Mouse (Mus musculus) intestine, embryonic 16.5 days (tissue): Measurements from ENCODE around the gene Ak5. TPM values are rescaled to one million over a fixed set of nuclear protein-coding genes. Genes with fewer than 3 reads are reported as not detected.

Experiments
- ATAC-seq: fragments of 200-750 bp; cut with Nextera tagmentation; 2 replicates; pipeline ENCODE4 v1.8.0; 2017; ENCODE audit warnings: moderate TSS enrichment, moderate library complexity
- H3K27ac ChIP-seq: fragments of 300-500 bp; sonication (generic); 2 replicates; pipeline ENCODE4 v1.5.1; 2014; ENCODE audit warnings: mild to moderate bottlenecking, low read length
- H3K27me3 ChIP-seq: fragments of 300-500 bp; sonication (generic); replicated peaks from 2 replicates; pipeline ENCODE4 v1.6.1; 2014; ENCODE audit warnings: low read length, control low read depth, mixed read lengths; ENCODE audit not compliant: control insufficient read depth, insufficient read depth
- H3K36me3 ChIP-seq: fragments of 300-500 bp; sonication (generic); 2 replicates; pipeline ENCODE4 v1.6.1; 2014; ENCODE audit warnings: low read length, control low read depth; ENCODE audit not compliant: control insufficient read depth, insufficient read depth
- H3K4me1 ChIP-seq: fragments of 300-500 bp; sonication (generic); 2 replicates; pipeline ENCODE4 v1.6.1; 2014; ENCODE audit warnings: low read length, control low read depth, mixed read lengths; ENCODE audit not compliant: control insufficient read depth, insufficient read depth
- H3K4me2 ChIP-seq: fragments of 300-500 bp; sonication (generic); 2 replicates; pipeline ENCODE4 v1.6.1; 2014; ENCODE audit warnings: low read depth, low read length, control low read depth
- H3K4me3 ChIP-seq: fragments of 300-500 bp; sonication (generic); 2 replicates; pipeline ENCODE4 v1.5.1; 2014; ENCODE audit warnings: mild to moderate bottlenecking, low read length
- H3K9ac ChIP-seq: fragments of 300-500 bp; sonication (generic); 2 replicates; pipeline ENCODE4 v1.6.1; 2014; ENCODE audit warnings: low read depth, low read length
- H3K9me3 ChIP-seq: fragments of 300-500 bp; sonication (generic); 2 replicates; pipeline ENCODE4 v1.6.1; 2016; ENCODE audit warnings: low read length, control low read depth; ENCODE audit not compliant: control insufficient read depth
- WGBS: fragments of 180-500 bp; shearing (Covaris S2); extraction: QIAGEN DNeasy Blood & Tissue Kit; methylation state at CpG from one replicate; pipeline ENCODE4 v1.1.7; 2014; 5-methylcytosine and 5-hydroxymethylcytosine counted together
- polyA plus RNA-seq: library from polyadenylated mRNA; unstranded; fragments of >200 nt; fragmentation: Nextera tagmentation; extraction: Ambion mirVana; gene quantifications from 2 replicates; pipeline ENCODE4 v1.2.1, GENCODE M21; 2015

Ak5 gene
- polyA plus RNA-seq, 1 experiment from 2014 or later, result 0.99 TPM

GRCm38 (mm10) chr3:152658592-152658991 lies 9.6 kb downstream of the Ak5 start:
- Histone ChIP-seq H3K4me3 (no peak overlapping the region), H3K4me2 (no peak overlapping the region), H3K9ac (no peak overlapping the region), H3K27ac (no peak overlapping the region), H3K36me3 (no peaks in the 10 kb centered on the region), H3K27me3 (no peaks in the 10 kb centered on the region), H3K4me1 (no peaks in the 10 kb centered on the region), H3K9me3 (no peaks in the 10 kb centered on the region)
- WGBS, result 87% methylated on average over 2 of the region's 2 CpGs
- ATAC-seq, result no peak

- H3K4me1 ChIP-seq, result no peaks in the 10 kb centered on the region
- WGBS, result 84% methylated on average over 2 of the region's 2 CpGs
- no peak overlapping the region for H3K4me2 ChIP-seq
- no peaks in the 10 kb centered on the region for H3K9me3 ChIP-seq
- no peak for ATAC-seq
- no peaks in the 10 kb centered on the region for H3K27me3 ChIP-seq
- no peak overlapping the region for H3K4me3 ChIP-seq
- no peaks in the 10 kb centered on the region for H3K36me3 ChIP-seq
- H3K9ac ChIP-seq, result no peak overlapping the region
- no peak overlapping the region for H3K27ac ChIP-seq
These were observed 16.2 kb downstream of the Ak5 start for GRCm38 (mm10) chr3:152651991-152652390.

GRCm38 (mm10) chr3:152644610-152645009 lies 23.6 kb downstream of the Ak5 start:
- WGBS, result 85% methylated on average over 5 of the region's 5 CpGs
- H3K4me1 ChIP-seq, result no peaks in the 10 kb centered on the region
- no peaks in the 10 kb centered on the region for H3K9me3 ChIP-seq
- no peak overlapping the region for H3K9ac ChIP-seq
- no peak overlapping the region for H3K4me3 ChIP-seq
- H3K27me3 ChIP-seq, result no peaks in the 10 kb centered on the region
- ATAC-seq, result no peak
- H3K4me2 ChIP-seq, result no peak overlapping the region
- no peaks in the 10 kb centered on the region for H3K36me3 ChIP-seq
- no peak overlapping the region for H3K27ac ChIP-seq

GRCm38 (mm10) chr3:152625061-152625820 lies 42.9 kb downstream of the Ak5 start:
- no peak overlapping the region for H3K4me2 ChIP-seq
- H3K27ac ChIP-seq, result no peak overlapping the region
- no peaks in the 10 kb centered on the region for H3K36me3 ChIP-seq
- H3K9me3 ChIP-seq, result no peaks in the 10 kb centered on the region
- H3K27me3 ChIP-seq, result no peaks in the 10 kb centered on the region
- H3K4me3 ChIP-seq, result no peak overlapping the region
- no peak overlapping the region for H3K9ac ChIP-seq
- H3K4me1 ChIP-seq, result no peaks in the 10 kb centered on the region
- WGBS, result 82% methylated on average over 10 of the region's 10 CpGs
- no peak for ATAC-seq

- H3K4me1 ChIP-seq, result no peaks in the 10 kb centered on the region
- H3K27me3 ChIP-seq, result no peaks in the 10 kb centered on the region
- H3K9me3 ChIP-seq, result no peaks in the 10 kb centered on the region
- peak overlapping the region; percentile 27 for H3K4me2 ChIP-seq
- ATAC-seq, result peak; percentile 65
- H3K36me3 ChIP-seq, result no peaks in the 10 kb centered on the region
- no peak overlapping the region for H3K27ac ChIP-seq
- H3K9ac ChIP-seq, result no peak overlapping the region
- no peak overlapping the region for H3K4me3 ChIP-seq
- 48% methylated on average over 11 of the region's 11 CpGs for WGBS
These were observed 47.6 kb downstream of the Ak5 start for GRCm38 (mm10) chr3:152620534-152620933.

GRCm38 (mm10) chr3:152620058-152620457 lies 48.1 kb downstream of the Ak5 start:
- H3K9ac ChIP-seq, result no peak overlapping the region
- H3K27me3 ChIP-seq, result no peaks in the 10 kb centered on the region
- H3K27ac ChIP-seq, result no peak overlapping the region
- ATAC-seq, result 0 out of 2 replicates have a peak, but pooled peaks have one; percentile 52
- H3K36me3 ChIP-seq, result no peaks in the 10 kb centered on the region
- 76% methylated on average over 11 of the region's 11 CpGs for WGBS
- H3K4me1 ChIP-seq, result no peaks in the 10 kb centered on the region
- no peaks in the 10 kb centered on the region for H3K9me3 ChIP-seq
- H3K4me2 ChIP-seq, result peak overlapping the region; percentile 27
- H3K4me3 ChIP-seq, result no peak overlapping the region

GRCm38 (mm10) chr3:152609076-152609475 lies 59.1 kb downstream of the Ak5 start:
- Histone ChIP-seq H3K4me3 (no peak overlapping the region), H3K4me2 (no peak overlapping the region), H3K4me1 (no peaks in the 10 kb centered on the region), H3K9me3 (no peaks in the 10 kb centered on the region), H3K27me3 (no peaks in the 10 kb centered on the region), H3K27ac (no peak overlapping the region), H3K9ac (no peak overlapping the region), H3K36me3 (no peaks in the 10 kb centered on the region)
- ATAC-seq, result no peak
- WGBS, result 67% methylated on average over 5 of the region's 5 CpGs

GRCm38 (mm10) chr3:152605849-152606248 lies 62.3 kb downstream of the Ak5 start:
- Histone ChIP-seq H3K4me1 (no peaks in the 10 kb centered on the region), H3K27ac (no peak overlapping the region), H3K27me3 (no peaks in the 10 kb centered on the region), H3K9ac (no peak overlapping the region), H3K4me3 (no peak overlapping the region), H3K4me2 (no peak overlapping the region), H3K36me3 (no peaks in the 10 kb centered on the region), H3K9me3 (no peaks in the 10 kb centered on the region)
- ATAC-seq, result no peak
- 52% methylated on average over 11 of the region's 11 CpGs for WGBS

- H3K4me3 ChIP-seq, result no peak overlapping the region
- H3K27ac ChIP-seq, result no peak overlapping the region
- no peaks in the 10 kb centered on the region for H3K9me3 ChIP-seq
- H3K9ac ChIP-seq, result no peak overlapping the region
- ATAC-seq, result no peak
- no peaks in the 10 kb centered on the region for H3K27me3 ChIP-seq
- H3K36me3 ChIP-seq, result no peaks in the 10 kb centered on the region
- H3K4me1 ChIP-seq, result no peaks in the 10 kb centered on the region
- 61% methylated on average over 6 of the region's 6 CpGs for WGBS
- no peak overlapping the region for H3K4me2 ChIP-seq
These were observed 68.5 kb downstream of the Ak5 start for GRCm38 (mm10) chr3:152599679-152600078.
